Mouse (Mus musculus): ENCODE measurements around the gene Gle1. TPM values are rescaled to one million over a fixed set of nuclear protein-coding genes. Genes with fewer than 3 reads are reported as not detected.
A peak's percentile ranks its signal among the peaks of the same experiment; 100 is the strongest.

Gle1 gene
- total RNA-seq, 1 experiment from 2014 or later, result 41.9 TPM

DNA sequence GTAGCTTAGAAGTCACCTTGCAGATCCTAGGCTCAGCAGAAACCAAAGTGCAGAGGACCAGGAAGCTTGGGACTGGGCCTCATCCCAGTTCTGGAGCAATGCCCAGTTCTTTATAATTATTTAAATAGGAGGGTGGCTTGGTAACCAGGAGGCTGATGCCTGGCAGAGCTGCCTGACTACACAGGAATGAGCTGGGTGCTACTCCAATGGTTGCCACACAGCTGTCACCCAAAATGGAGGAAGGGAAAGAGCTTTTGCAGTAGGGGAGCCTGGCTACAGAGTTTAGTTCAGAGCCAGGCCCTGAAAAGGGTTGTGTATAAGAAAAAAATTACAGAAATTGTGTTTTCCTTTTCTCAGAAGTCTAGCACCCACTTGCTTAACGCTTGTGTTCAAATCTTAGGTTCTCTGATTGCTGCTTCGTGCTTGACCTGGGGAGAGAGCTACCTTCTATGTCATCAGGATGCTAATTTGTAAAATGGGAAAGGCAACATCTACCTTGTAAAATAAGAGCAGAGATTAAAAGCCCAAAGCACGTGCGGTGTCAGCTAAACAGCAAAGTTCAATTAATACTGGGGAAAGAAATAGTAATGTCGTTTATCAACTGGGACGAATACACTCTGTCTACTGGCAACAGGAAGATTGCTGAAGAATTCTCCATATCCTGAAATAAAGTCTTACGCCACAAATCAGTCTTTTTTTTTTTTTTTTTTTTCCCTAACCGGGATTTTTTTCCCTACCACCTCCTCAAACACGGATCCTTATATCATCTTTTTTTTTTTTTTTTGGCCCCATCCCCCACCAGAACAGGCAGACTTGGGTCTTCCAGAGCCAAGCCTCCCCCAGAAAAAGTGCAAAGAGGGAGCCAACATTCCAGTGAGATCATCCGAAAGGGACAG lies 29.4 kb downstream of the Gle1 start:
- DNase-seq, result no peak

DNA sequence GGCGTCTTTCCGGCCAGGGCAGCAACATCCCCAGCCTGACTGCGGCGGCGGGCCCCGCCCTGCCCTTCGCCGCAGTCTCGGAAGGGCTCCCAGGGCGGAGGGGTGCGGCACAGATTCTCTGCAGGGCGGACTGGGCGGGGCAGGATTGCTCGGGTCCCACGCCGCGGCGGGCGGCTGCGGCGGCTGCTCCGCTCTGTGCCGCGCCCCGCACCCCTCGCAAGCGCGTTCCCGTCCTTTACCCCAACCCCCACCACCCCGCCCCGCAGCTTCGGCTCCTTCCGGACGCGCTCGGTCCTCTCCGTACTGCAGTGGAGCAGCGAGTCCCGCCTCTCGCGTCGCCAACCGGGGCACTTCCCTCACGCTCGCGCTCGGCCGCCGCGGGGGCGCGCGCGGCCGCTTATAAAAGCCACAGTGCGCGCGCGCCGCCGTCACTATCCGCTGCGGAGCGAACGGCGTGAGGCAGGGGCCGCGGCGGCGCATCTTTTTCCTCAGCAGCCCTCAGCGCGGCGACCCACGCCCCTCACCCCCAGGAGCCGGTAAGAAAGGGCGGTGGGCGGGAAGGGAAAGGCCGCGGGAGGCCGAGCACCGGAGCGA lies 30.1 kb downstream of the Gle1 start, which contains the start of gene Sptan1:
TSS of gene Sptan1 (plus strand) at position 311 of the 594 bp plus-strand sequence.
- peak; percentile 99 for DNase-seq

DNA sequence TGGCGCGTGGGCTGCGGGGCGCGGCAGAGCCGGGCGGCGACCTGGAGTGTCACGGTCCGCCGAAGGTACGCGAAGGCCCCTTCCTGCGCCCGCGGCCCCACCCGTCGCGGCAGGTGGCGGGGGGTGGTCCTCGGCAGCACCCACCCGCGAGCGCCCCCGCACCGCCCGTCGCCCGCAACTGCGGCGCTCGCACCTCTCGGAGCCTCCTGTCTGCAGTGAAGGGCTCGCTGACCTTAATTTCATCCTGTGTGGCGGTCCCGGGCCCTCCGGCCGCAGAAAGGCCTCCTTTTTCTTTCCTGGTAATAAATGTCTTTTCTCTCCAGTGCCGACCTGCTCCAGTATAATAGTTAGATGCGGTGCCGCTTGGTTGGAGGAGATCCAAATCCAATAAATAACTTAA lies 30.7 kb downstream of the Gle1 start:
- peak; percentile 45 for DNase-seq

DNA sequence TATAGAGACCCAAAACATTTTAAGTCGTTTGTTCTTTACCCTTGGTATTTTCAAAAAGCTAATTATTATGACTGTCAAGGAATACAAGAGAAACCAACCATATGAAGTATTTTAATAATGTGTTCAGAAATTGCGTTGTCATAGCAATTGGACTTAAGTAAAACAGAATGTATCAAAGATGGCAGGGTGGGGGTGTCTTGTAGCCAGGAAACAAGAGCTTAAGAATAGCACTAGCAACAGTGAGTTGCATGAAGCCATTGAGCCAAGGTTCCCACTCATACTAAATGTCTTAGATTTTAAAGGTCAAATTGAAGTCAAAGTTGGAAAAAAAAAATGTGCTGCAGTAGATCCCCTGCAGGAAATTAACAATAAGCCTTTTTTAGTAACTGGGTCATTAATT lies 31.6 kb downstream of the Gle1 start:
- no peak for DNase-seq

DNA sequence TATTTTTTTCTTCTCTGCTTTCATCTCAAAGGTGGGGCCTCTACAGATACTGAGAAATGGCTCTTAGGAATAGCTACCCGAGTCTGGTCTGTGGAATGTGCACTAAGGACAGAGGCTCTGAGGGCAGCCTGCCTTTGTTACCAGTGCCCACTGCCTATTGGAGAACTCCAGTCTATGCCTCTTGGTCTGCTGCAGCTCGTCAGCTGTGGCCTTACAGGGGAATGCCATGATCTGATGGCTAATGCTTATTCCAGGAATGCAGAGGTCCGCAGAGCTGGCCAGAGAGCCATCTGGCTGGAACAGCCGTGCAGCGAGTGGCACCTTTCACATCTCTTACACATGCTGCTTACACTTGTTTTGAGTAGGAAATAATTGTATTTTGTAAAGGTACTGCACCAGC lies 32.5 kb downstream of the Gle1 start:
- DNase-seq, result no peak

- no peak for DNase-seq
These were observed 33.4 kb downstream of the Gle1 start for GRCm38 (mm10) chr2:29968638-29969037.

- peak; percentile 86 for DNase-seq
These were observed 36.8 kb downstream of the Gle1 start for GRCm38 (mm10) chr2:29971838-29972635.

GRCm38 (mm10) chr2:29973525-29973924 lies 38.3 kb downstream of the Gle1 start:
- DNase-seq, result no peak

DNA sequence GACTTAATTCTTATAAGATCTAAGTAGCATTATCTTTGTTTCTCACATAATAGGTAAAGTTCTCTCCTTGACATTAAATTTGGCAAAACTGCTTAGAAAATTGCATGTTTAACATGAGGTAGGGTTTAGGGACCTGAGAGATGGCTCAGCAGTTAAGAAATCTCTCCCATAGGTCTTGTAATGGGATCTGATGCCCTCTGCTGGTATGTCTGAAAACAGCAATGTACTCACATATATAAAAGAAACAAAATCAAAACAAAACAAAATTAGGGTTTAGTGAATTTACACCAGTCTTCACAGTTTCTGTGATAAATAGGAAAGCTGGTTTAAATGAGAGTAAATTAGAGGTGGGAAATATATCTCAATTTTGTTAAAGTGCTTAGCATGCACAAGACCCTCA lies 42.1 kb downstream of the Gle1 start:
- no peak for DNase-seq

DNA sequence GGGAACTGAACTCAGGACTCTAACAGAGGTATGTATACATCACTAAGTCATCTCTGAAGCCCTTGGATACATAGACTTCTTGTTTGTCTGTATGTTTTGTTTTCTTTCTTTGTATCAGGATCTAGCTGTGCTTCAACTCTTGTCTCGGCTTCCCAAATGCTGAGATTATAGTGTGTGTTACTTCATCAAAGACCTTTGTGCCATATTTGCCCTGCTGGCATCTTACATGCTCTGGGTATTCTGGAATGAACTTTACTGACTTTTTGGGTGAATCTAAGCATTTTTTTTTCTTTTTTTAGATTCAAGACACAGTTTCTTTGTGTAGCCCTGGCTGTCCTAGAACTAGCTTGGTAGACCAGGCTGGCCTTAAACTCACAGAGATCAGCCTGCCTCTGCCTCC lies 45.4 kb downstream of the Gle1 start:
- DNase-seq, result no peak

DNA sequence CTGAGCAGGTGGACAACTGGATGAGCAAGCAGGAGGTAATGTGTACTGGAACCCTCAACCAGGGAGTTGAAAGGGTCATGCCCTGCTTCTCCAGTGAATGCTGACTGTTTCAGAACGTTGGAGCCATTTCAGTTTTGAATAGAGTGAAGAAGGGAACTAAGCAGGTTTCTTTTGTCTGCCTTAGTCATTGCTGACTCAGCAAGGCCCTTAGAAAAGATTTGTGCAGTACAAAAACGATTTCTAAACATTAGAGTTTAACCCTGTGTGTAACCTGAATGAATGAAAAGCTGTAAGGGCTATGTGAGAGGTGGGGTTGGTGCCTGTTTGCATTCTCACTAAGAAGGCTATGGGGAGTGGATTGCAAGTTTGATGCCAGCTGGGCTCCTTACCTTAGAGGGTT lies 56.7 kb downstream of the Gle1 start:
- DNase-seq, result no peak

GRCm38 (mm10) chr2:30009101-30009500 lies 73.9 kb downstream of the Gle1 start:
- no peak for DNase-seq

Small RNA genes within 50 kb of the gene (microRNA-seq; reads per million reads assigned to microRNA genes)
- gene Mir6997, result 0 to 0.69 reads per million in 2 experiments

Other genes starting within 250 kb of the Gle1 start
- gene Gm13420, start 183.7 kb upstream of the Gle1 start, total RNA-seq (2021), result not detected in 2 replicates
- gene Gm13547, start 176.1 kb upstream of the Gle1 start, total RNA-seq (2021), result not detected in 2 replicates
- 19.7 and 23.0 TPM in 2 replicates for gene Coq4, start 147.9 kb upstream of the Gle1 start, total RNA-seq (2021)
- gene Trub2, start 146.9 kb upstream of the Gle1 start, total RNA-seq (2021), result 29.8 and 42.5 TPM in 2 replicates
- gene Slc27a4, start 132.8 kb upstream of the Gle1 start, total RNA-seq (2021), result 40.9 and 42.2 TPM in 2 replicates
- 27.4 and 39.2 TPM in 2 replicates for gene Urm1, start 115.4 kb upstream of the Gle1 start, total RNA-seq (2021)
- gene Cercam, start 66.3 kb upstream of the Gle1 start, total RNA-seq (2021), result 11.3 and 11.6 TPM in 2 replicates
- 51.0 and 66.3 TPM in 2 replicates for gene Odf2, start 46.2 kb upstream of the Gle1 start, total RNA-seq (2021)
- 206 and 225 TPM in 2 replicates for gene Sptan1, start 30.1 kb downstream of the Gle1 start, total RNA-seq (2021)
- 18.5 and 26.6 TPM in 2 replicates for gene Wdr34, start 113.5 kb downstream of the Gle1 start, total RNA-seq (2021)
- gene Set, start 122.0 kb downstream of the Gle1 start, total RNA-seq (2021), result 244 and 253 TPM in 2 replicates
- gene Pkn3, start 142.3 kb downstream of the Gle1 start, total RNA-seq (2021), result 7.6 and 8.6 TPM in 2 replicates
- gene Zdhhc12, start 158.2 kb downstream of the Gle1 start, total RNA-seq (2021), result 26.0 and 27.4 TPM in 2 replicates
- gene Zer1, start 189.2 kb downstream of the Gle1 start, total RNA-seq (2021), result 40.0 and 51.7 TPM in 2 replicates
- gene Tbc1d13, start 198.3 kb downstream of the Gle1 start, total RNA-seq (2021), result 54.0 and 71.3 TPM in 2 replicates
- gene Endog, start 236.1 kb downstream of the Gle1 start, total RNA-seq (2021), result 29.5 and 34.8 TPM in 2 replicates
- 25.9 and 28.7 TPM in 2 replicates for gene Spout1, start 243.0 kb downstream of the Gle1 start, total RNA-seq (2021)

Measured in adrenal gland, postnatal 25 days (tissue).